Mouse (Mus musculus): Measurements from ENCODE around the gene Thap3. TPM values are rescaled to one million over a fixed set of nuclear protein-coding genes. Genes with fewer than 3 reads are reported as not detected.
A peak's percentile ranks its signal among the peaks of the same experiment; 100 is the strongest.

Gene Thap3
- polyA plus RNA-seq, 1 experiment from 2014 or later = 29.5 TPM

GRCm38 (mm10) chr4:151983560-151983959 is 5.2 kb downstream of the Thap3 start:
- H3K4me2 ChIP-seq (ENCODE audit: low read depth, severe bottlenecking) = no peak overlapping the region
- H3K4me3 ChIP-seq (ENCODE audit: low read depth, low read length) = no peak overlapping the region
- WGBS = 30% methylated on average over 8 of the region's 9 CpGs
- no peak overlapping the region for H3K9ac ChIP-seq (ENCODE audit: low read length)
- DNase-seq (ENCODE audit: low spot score) = no peak
- H3K27ac ChIP-seq (replicated peaks; ENCODE audit: low read depth, low read length) = no peak overlapping the region
- no peak for ATAC-seq (ENCODE audit: insufficient number of reproducible peaks, low FRiP score, low TSS enrichment, low read depth)
- H3K36me3 ChIP-seq (ENCODE audit: control insufficient read depth, insufficient read depth, low read length) = peaks cover 10% of the 10 kb centered on the region; the same call in 1 of the 2 replicates
- H3K9me3 ChIP-seq (ENCODE audit: control insufficient read depth, low read length) = no peaks in the 10 kb centered on the region
- H3K27me3 ChIP-seq (ENCODE audit: control insufficient read depth, insufficient read depth, low read length) = no peaks in the 10 kb centered on the region
- peaks cover 21% of the 10 kb centered on the region for H3K4me1 ChIP-seq (ENCODE audit: control insufficient read depth, insufficient read depth, low read length)

GRCm38 (mm10) chr4:151983043-151983442 is 5.8 kb downstream of the Thap3 start:
- H3K27me3 ChIP-seq (ENCODE audit: control insufficient read depth, insufficient read depth, low read length) = no peaks in the 10 kb centered on the region
- peaks cover 12% of the 10 kb centered on the region; the same call in 1 of the 2 replicates for H3K36me3 ChIP-seq (ENCODE audit: control insufficient read depth, insufficient read depth, low read length)
- peaks cover 20% of the 10 kb centered on the region for H3K4me1 ChIP-seq (ENCODE audit: control insufficient read depth, insufficient read depth, low read length)
- ATAC-seq (ENCODE audit: insufficient number of reproducible peaks, low FRiP score, low TSS enrichment, low read depth) (no peak), DNase-seq (ENCODE audit: low spot score) (no peak)
- 56% methylated on average over 17 of the region's 17 CpGs for WGBS
- no peaks in the 10 kb centered on the region for H3K9me3 ChIP-seq (ENCODE audit: control insufficient read depth, low read length)
- no peak overlapping the region for H3K4me3 ChIP-seq (ENCODE audit: low read depth, low read length)
- 0 out of 2 replicates have a peak overlapping the region, but pooled peaks have one; percentile 2 for H3K9ac ChIP-seq (ENCODE audit: low read length)
- H3K4me2 ChIP-seq (ENCODE audit: low read depth, severe bottlenecking) = no peak overlapping the region
- no peak overlapping the region for H3K27ac ChIP-seq (replicated peaks; ENCODE audit: low read depth, low read length)

GRCm38 (mm10) chr4:151981363-151981762 is 7.4 kb downstream of the Thap3 start:
- 17% methylated on average over 5 of the region's 5 CpGs for WGBS
- H3K27ac ChIP-seq (replicated peaks; ENCODE audit: low read depth, low read length) = 0 out of 2 replicates have a peak overlapping the region, but pooled peaks have one; percentile 6
- peak; percentile 63 for ATAC-seq (ENCODE audit: insufficient number of reproducible peaks, low FRiP score, low TSS enrichment, low read depth)

GRCm38 (mm10) chr4:151980699-151981098 is 8.1 kb downstream of the Thap3 start:
- no peak overlapping the region for H3K4me2 ChIP-seq (ENCODE audit: low read depth, severe bottlenecking)
- no peak overlapping the region for H3K4me3 ChIP-seq (ENCODE audit: low read depth, low read length)
- H3K27me3 ChIP-seq (ENCODE audit: control insufficient read depth, insufficient read depth, low read length) = no peaks in the 10 kb centered on the region
- 81% methylated on average over 8 of the region's 8 CpGs for WGBS
- ATAC-seq (ENCODE audit: insufficient number of reproducible peaks, low FRiP score, low TSS enrichment, low read depth) (no peak), DNase-seq (ENCODE audit: low spot score) (no peak)
- peaks cover 23% of the 10 kb centered on the region; the same call in 1 of the 2 replicates for H3K36me3 ChIP-seq (ENCODE audit: control insufficient read depth, insufficient read depth, low read length)
- peaks cover 4% of the 10 kb centered on the region for H3K4me1 ChIP-seq (ENCODE audit: control insufficient read depth, insufficient read depth, low read length)
- H3K27ac ChIP-seq (replicated peaks; ENCODE audit: low read depth, low read length) = no peak overlapping the region
- no peaks in the 10 kb centered on the region for H3K9me3 ChIP-seq (ENCODE audit: control insufficient read depth, low read length)
- H3K9ac ChIP-seq (ENCODE audit: low read length) = no peak overlapping the region

More at GRCm38 (mm10) chr4:151981363-151981762, 7.4 kb downstream of the Thap3 start:
- no peaks in the 10 kb centered on the region for H3K9me3 ChIP-seq (ENCODE audit: control insufficient read depth, low read length)
- peak; percentile 85 for DNase-seq (ENCODE audit: low spot score)
- H3K36me3 ChIP-seq (ENCODE audit: control insufficient read depth, insufficient read depth, low read length) = peaks cover 21% of the 10 kb centered on the region; the same call in 1 of the 2 replicates
- H3K4me2 ChIP-seq (ENCODE audit: low read depth, severe bottlenecking) = no peak overlapping the region
- H3K27me3 ChIP-seq (ENCODE audit: control insufficient read depth, insufficient read depth, low read length) = no peaks in the 10 kb centered on the region
- no peak overlapping the region for H3K4me3 ChIP-seq (ENCODE audit: low read depth, low read length)
- peaks cover 10% of the 10 kb centered on the region for H3K4me1 ChIP-seq (ENCODE audit: control insufficient read depth, insufficient read depth, low read length)
- no peak overlapping the region for H3K9ac ChIP-seq (ENCODE audit: low read length)

DNA sequence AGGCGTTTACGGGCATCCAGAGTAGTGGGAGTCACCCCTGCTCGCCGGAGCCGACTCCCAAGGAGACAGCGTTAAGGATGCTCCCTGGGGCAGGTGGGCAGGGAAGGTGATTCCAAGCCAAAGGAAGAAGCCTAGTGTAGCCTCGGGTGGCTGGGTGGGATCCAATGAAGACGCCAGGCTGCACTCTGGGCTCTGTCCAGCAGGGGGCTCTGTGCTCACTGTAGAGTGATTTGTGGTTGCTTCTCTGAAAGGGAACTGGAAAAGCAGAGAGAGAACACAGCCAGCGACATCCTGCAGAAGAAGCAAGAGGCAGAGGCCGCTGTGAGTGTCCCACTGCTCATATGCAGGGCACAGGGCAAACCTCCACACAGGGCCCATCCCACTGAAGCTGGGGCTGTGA is 11.0 kb downstream of the Thap3 start:
- WGBS = 43% methylated on average over 10 of the region's 10 CpGs
- Histone ChIP-seq H3K9me3 (ENCODE audit: control insufficient read depth, low read length) (no peaks in the 10 kb centered on the region), H3K4me1 (ENCODE audit: control insufficient read depth, insufficient read depth, low read length) (peaks cover 2% of the 10 kb centered on the region; the same call in 1 of the 2 replicates), H3K4me3 (ENCODE audit: low read depth, low read length) (no peak overlapping the region), H3K36me3 (ENCODE audit: control insufficient read depth, insufficient read depth, low read length) (peaks cover 42% of the 10 kb centered on the region), H3K9ac (ENCODE audit: low read length) (no peak overlapping the region), H3K4me2 (ENCODE audit: low read depth, severe bottlenecking) (no peak overlapping the region), H3K27me3 (ENCODE audit: control insufficient read depth, insufficient read depth, low read length) (no peaks in the 10 kb centered on the region), H3K27ac (replicated peaks; ENCODE audit: low read depth, low read length) (no peak overlapping the region)
- ATAC-seq (ENCODE audit: insufficient number of reproducible peaks, low FRiP score, low TSS enrichment, low read depth) (no peak), DNase-seq (ENCODE audit: low spot score) (peak; percentile 92)

DNA sequence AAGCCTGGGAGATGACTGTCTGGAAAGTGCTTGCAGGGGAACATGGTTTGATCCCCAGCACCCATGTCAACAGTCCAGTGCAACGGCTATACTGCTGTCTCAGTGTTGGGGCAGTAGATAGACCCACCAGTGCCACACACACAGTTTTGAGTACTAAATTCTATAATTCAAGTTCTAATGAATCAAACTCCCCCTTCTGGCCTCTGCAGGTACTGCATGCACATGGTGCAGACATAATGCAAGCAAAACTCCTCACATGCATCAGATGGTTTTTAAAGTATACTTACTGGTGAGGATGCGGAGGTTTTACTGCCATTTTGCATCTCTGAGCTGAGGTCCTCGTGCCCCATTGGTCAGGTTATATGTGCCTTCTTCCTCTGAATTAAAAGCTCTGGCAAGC is 13.4 kb downstream of the Thap3 start:
- H3K4me1 ChIP-seq (ENCODE audit: control insufficient read depth, insufficient read depth, low read length) = no peaks in the 10 kb centered on the region
- H3K36me3 ChIP-seq (ENCODE audit: control insufficient read depth, insufficient read depth, low read length) = peaks cover 47% of the 10 kb centered on the region
- WGBS = 84% methylated on average over 3 of the region's 3 CpGs
- no peak overlapping the region for H3K27ac ChIP-seq (replicated peaks; ENCODE audit: low read depth, low read length)
- no peak for ATAC-seq (ENCODE audit: insufficient number of reproducible peaks, low FRiP score, low TSS enrichment, low read depth)
- H3K9ac ChIP-seq (ENCODE audit: low read length) = no peak overlapping the region
- no peaks in the 10 kb centered on the region for H3K27me3 ChIP-seq (ENCODE audit: control insufficient read depth, insufficient read depth, low read length)
- peak; percentile 67 for DNase-seq (ENCODE audit: low spot score)
- no peak overlapping the region for H3K4me3 ChIP-seq (ENCODE audit: low read depth, low read length)
- H3K9me3 ChIP-seq (ENCODE audit: control insufficient read depth, low read length) = no peaks in the 10 kb centered on the region
- H3K4me2 ChIP-seq (ENCODE audit: low read depth, severe bottlenecking) = no peak overlapping the region

GRCm38 (mm10) chr4:151972221-151972967 is 16.4 kb downstream of the Thap3 start:
- Histone ChIP-seq H3K4me2 (ENCODE audit: low read depth, severe bottlenecking) (no peak overlapping the region), H3K4me3 (ENCODE audit: low read depth, low read length) (no peak overlapping the region), H3K27me3 (ENCODE audit: control insufficient read depth, insufficient read depth, low read length) (no peaks in the 10 kb centered on the region), H3K9ac (ENCODE audit: low read length) (no peak overlapping the region), H3K27ac (replicated peaks; ENCODE audit: low read depth, low read length) (no peak overlapping the region), H3K9me3 (ENCODE audit: control insufficient read depth, low read length) (no peaks in the 10 kb centered on the region), H3K36me3 (ENCODE audit: control insufficient read depth, insufficient read depth, low read length) (peaks cover 36% of the 10 kb centered on the region), H3K4me1 (ENCODE audit: control insufficient read depth, insufficient read depth, low read length) (no peaks in the 10 kb centered on the region)
- peak; percentile 59 for DNase-seq (ENCODE audit: low spot score)
- 75% methylated on average over 10 of the region's 10 CpGs for WGBS
- ATAC-seq (ENCODE audit: insufficient number of reproducible peaks, low FRiP score, low TSS enrichment, low read depth) = no peak

GRCm38 (mm10) chr4:151968204-151968921 is 20.4 kb downstream of the Thap3 start:
- Histone ChIP-seq H3K4me2 (ENCODE audit: low read depth, severe bottlenecking) (no peak overlapping the region), H3K36me3 (ENCODE audit: control insufficient read depth, insufficient read depth, low read length) (peaks cover 22% of the 10 kb centered on the region), H3K27ac (replicated peaks; ENCODE audit: low read depth, low read length) (no peak overlapping the region), H3K9ac (ENCODE audit: low read length) (no peak overlapping the region), H3K4me1 (ENCODE audit: control insufficient read depth, insufficient read depth, low read length) (no peaks in the 10 kb centered on the region), H3K27me3 (ENCODE audit: control insufficient read depth, insufficient read depth, low read length) (no peaks in the 10 kb centered on the region), H3K9me3 (ENCODE audit: control insufficient read depth, low read length) (no peaks in the 10 kb centered on the region), H3K4me3 (ENCODE audit: low read depth, low read length) (no peak overlapping the region)
- WGBS = 93% methylated on average over 26 of the region's 26 CpGs
- ATAC-seq (ENCODE audit: insufficient number of reproducible peaks, low FRiP score, low TSS enrichment, low read depth) (no peak), DNase-seq (ENCODE audit: low spot score) (no peak)

Data from limb, embryonic 11.5 days (tissue).